Mouse (Mus musculus): ENCODE measurements around the gene Ctnnb1.
"Not testable (repeated sequence)": the region's sequence is repeated elsewhere in the genome, so short reads cannot be mapped to it uniquely, and the experiment has no call there.

The Ctnnb1 gene

DNA sequence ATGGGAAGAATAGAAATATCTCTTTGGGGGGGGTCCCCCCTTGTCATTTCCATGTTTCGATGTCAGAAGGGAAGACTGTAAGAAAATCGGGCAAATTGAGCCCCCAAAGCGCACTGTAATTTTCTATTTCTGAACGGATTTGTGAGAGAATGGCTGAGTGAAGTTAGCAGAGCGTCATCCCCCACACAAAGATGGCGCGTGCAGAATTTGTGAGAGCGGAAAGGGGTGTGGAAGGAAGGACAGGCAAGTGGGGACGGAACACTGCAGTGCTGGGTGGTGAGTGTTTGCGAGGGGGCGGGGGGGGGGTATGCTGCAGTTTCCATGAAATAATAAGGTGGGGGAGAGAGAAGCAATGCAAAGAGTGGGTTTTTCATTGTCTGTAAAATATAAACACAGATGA lies at the start of gene Ctnnb1:
Gene Ctnnb1, plus strand, starts transcription at position 136 of the 400 bp plus-strand sequence.
- DNase-seq: no peak

DNA sequence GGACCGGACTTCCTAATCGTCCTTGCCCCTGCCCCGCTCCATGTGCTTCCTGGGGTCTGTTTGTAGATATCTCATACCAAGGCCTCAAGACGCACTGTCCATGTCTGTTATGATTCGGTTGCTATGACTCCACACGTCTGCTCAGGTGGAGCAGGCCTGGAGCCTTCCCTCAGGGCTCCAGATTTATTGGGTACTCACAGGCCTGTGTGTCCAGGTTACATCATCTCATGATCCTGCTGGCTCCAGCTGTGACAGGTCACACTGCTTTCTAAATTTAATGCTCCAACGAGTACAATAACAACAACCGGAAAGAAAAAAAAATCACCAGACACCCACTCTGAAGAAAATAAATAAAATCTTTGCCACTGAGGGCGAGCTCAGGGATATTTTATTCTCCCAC lies 48.7 kb upstream of the Ctnnb1 start:
- no peak for DNase-seq

DNA sequence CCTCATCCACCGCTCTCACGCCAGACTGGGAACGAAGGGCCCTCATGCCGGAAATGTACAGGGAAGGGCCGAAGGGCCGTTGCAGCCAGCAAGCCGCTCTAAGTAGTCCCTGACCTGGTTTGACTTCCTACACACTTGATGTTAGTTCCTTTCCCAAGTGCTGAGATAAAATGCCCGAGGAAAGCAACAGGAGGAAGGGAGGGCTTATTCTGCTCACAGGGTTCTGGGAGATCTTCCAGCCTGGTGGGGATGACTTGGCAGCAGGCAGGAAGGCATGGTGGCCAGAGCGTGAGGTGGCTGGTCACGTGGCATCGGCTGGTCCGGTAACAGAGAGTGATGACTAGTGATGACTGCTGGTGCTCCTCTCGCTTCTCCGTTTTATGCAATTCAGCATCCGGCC lies 47.9 kb upstream of the Ctnnb1 start:
- DNase-seq: no peak

DNA sequence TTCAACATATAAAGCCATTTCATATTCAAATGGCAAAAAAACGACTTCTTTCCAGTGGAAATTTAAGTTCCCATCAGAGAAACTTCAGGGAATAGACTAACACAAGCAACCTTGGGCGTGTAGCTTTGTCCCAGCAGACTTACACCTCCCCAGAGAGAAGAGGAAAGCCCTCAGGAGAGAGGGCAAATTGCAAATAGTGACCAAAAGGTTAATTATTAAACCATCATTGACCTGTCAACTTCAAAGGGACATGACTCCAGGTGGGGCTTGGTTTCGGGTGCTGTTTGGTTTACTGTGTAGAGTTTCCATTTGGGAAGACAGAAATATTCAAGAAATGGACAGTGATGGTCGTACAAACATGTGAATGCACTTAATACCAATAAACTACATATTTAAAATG lies 47.2 kb upstream of the Ctnnb1 start:
- DNase-seq: no peak

DNA sequence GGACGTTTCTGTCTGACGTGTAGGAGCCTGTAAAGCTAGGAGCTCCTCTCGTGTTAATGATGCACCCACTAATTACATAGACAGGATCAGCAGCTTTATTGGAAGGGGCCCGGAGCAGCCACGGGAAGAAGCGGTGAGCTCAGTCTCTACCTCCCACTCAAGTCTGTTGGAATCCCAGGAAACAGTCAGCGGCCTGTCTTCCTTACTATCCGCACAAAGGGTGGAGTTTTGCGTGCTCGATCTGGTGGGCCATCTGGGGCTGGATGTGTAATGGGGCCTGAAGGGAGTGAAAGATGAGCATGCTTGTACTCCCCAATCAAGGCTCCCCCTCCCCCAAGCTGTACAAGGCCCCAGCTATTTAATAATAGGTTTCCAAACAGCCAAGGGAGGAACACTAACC lies 44.3 kb upstream of the Ctnnb1 start:
- no peak for DNase-seq

DNA sequence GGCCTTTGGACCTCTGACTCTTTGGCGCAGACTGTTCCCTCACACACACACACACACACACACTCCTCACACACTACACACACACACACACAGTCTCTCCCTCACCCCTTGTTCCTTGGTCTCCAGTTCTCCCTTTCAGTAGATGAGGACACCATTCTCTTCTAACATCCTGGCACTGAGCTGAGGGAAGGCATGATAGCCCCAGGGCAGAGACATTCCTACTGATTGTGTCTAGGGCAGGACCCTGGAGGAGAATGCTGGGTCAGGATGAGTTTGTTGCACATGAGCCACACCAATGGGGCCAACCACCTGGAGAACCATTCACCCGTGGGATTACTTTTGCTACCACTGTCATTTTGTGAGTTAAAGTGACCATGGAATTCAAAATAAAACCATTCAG lies 41.4 kb upstream of the Ctnnb1 start:
- DNase-seq: no peak

DNA sequence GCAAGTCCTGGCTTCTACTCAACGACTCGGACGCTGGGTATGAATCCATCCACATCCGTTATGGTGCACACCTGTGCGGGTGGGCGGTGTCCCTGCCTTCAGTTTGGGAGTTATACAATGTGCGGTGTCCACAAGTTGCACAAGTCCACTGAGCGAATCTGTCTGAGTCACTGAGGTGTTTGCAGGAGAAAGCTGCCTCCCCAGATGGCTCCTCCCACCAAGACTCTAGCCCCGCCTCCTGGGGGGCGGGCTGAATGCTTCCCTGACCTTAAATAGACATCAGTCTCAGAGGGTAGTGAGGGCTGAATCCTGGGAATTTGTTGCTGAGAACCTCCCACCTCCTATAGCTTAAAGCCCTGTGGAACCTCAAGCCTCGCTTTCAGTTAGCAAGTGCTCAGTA lies 35.6 kb upstream of the Ctnnb1 start:
- no peak for DNase-seq

DNA sequence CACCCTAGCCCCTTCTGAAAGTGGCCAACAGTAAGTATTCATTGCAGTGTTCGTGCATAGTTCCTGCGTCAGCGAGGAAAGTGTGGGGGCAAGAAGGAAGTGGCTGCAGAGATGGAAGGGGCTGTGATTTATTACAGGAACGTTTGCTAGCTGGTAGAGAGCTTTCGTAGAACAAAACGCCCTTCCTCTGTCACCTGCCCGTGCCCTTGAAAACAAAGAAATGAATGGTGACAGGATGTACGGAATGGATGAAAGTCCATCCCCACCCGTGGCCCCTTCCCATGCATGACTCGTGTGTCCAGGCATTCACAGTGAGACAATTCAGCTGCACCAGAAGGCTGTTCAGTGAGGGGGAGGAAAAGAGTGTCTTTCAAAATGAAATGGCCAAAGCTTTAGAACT lies 35.0 kb upstream of the Ctnnb1 start:
- no peak for DNase-seq

DNA sequence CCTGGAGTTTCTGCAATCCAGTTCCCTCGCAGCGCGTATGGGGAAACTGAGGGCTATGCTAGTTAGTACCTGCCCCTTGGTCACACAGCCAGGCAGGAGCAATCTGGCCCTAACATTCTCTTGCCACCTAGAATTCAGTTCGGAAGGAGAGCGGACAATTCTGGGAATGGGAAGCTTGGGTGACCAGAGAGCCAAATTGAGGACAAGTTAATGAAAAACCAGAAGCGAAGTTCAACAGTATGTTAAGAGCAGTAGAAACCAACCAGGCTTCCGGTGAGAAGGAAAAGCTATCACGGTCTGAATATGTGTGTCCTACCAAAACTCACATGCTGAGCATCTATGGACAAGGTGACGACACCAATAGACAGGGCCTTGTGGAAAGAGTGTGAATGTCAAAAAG lies 34.6 kb upstream of the Ctnnb1 start:
- no peak for DNase-seq

DNA sequence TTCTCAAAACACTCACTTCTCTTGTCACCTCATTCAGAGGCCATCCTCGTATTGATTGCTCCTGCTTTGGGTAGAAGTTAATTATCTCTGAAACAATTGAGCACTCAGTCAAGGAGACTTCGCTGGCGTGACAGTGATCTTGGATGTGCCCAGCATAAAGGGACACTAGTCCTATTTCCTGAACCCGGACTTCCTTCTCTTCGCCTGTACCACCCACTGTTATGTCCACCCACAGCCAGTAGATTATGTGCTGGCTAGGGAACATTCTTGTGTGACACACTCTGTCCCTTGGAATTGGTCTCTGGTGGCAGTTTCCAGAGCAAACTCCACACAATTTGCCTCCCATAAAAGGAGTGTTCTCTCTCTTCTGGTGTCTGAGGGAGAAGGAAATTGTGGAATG lies 32.5 kb upstream of the Ctnnb1 start:
- DNase-seq: no peak

DNA sequence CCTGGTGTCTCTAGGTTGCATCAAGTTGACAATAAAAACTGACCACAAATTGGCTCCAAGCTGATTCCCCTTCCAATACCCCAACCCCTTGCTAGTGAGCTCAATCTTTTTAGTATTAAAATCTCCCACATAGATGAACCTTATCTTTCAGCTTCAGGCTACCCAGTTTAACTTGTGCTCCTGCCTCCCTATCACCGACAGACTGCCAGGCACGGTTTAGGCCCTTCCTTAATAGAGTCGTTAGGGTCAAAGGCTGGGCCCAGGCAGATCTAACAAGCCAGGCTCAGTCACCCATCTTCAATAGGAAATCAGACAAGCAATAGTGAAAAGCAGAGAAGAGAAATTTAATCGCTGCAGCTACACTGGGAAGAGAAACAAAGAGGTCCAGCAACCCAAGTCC lies 31.7 kb upstream of the Ctnnb1 start:
- DNase-seq: no peak

DNA sequence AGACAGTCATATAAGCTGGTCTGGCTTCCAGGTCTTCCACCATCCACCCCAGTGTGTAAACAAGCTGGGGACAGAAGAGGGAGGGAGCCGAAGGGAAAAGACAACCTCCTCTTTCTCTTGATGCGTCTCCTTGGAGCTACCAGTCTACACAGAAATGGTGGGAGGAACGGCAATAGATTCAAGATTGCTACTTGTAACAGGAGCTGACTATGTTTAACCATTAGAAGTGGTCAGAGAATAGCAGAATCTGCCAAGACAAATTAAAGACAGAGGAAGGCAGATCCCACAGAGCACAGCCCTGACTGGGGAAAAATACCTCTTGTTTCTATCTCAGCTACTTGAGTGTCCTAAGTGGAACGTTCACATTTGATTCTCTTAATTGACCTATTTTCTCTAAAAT lies 29.2 kb upstream of the Ctnnb1 start:
- DNase-seq: no peak

DNA sequence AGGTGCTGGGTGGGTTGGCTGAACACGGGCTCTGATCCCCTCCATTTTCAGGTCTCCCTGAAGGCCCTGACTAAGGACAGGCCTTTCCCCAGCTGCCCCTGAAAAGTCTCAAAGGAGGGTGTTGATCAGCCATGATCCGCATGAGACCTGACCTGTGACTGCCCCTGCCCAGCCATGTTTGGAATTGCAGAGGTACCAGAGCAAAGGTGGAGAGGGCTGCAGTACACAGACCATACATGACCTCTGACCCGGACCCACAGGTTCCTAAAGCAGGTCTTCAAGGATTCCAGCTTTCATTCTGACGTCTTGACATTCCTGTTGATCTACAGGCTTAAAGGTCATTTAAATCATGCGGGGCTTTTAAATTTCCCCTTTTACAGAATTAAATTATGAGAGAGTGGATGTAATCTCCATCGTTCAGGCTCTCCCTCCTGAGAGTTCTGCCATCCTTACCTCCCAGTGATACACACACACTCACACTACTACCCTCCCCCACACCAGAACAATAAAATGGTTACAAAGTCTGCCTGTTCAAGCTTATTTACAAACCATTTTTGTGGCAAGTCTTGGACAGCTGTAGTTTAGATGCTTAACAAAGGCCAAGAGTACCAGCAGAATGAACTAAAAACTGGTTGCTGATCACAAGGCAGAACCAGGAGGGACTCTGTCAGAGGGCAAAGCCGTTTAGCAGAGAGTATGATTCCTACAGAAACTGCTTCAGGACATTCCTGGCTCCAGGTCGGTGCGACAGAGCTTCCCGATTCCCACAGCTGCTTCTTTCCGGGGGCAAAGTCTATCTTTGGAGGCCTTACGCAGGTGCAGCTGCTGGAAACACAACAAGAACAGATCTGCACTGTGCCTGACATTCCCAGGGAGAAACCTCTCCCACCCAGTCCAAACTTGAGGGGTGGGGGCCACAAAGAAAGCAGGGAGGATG lies 28.4 kb upstream of the Ctnnb1 start:
- no peak for DNase-seq

DNA sequence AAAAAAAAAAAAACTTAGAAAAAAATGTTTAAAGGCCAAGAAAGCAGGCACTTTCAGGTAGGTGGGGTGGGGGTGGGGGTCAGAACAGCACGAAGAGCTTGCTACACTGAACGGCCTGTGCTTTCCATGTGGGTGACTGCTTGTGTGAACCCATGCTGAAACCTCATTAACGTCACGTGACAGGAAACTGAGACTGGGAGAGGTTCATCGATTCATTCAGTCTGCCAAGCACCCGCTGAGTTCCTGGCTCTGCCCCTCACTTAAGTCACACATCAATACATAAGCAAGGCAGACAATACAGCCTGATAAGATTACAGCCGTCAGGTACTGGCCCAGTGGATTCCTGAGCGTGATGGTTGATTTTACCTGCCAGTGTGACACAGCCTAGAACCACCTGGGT lies 26.5 kb upstream of the Ctnnb1 start:
- no peak for DNase-seq

DNA sequence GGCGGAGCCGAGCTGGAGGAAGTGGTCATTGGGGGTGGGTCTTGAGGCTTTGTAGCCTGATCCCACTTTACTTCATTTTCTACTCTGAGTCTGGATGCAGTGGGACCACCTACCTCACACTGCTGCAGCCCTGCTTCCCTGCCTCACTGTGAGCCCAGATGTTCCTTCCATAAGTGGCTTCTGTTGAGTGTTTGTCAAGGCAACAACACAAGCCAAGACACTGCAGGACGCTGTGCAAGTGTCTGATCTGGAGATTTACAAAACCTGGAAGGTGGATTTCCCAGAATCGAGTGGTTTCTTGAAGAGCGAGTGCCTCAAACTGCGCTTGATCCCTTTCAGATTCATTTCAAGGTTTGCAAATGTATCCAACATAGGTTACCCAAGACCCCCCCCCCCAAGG lies 20.6 kb upstream of the Ctnnb1 start:
- no peak for DNase-seq

DNA sequence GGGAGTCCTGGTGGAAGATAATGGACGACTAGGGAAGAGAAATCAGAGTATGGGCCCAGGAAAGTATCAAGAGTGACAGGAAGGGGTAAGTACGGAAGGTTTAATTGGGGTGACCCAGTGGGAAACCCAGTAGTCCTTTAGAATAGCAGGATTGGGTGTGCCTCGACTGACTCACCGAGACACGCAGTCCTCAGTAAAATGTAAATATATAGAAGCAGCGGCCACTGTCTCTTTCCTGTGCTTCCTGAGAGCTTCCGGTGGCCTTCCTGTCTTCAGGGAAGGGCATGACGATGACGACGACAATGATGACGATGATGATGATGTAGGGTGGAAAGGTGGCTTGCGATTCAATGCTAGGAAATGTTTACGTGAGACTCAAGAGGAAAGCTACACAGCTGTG lies 15.9 kb upstream of the Ctnnb1 start:
- DNase-seq: no peak

DNA sequence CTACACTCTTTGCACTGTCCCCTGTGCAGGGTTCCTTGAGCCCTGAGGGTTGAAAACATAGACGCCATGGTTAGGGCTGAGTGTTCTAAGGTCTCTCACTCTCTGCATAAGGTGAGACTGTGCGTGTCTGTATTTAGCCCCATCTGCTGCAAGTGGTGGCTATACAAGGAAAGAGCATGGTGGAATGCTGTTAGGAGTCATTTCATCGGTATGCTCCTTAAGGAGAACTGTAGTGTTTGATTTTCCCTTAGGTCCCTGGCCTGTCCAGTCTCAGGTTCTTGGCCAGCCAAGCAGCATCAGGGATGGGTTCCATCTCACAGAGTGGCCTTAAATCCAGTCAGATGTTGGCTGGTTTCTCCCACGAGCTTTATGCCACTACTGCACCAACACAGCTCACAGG lies 14.6 kb upstream of the Ctnnb1 start:
- no peak for DNase-seq

DNA sequence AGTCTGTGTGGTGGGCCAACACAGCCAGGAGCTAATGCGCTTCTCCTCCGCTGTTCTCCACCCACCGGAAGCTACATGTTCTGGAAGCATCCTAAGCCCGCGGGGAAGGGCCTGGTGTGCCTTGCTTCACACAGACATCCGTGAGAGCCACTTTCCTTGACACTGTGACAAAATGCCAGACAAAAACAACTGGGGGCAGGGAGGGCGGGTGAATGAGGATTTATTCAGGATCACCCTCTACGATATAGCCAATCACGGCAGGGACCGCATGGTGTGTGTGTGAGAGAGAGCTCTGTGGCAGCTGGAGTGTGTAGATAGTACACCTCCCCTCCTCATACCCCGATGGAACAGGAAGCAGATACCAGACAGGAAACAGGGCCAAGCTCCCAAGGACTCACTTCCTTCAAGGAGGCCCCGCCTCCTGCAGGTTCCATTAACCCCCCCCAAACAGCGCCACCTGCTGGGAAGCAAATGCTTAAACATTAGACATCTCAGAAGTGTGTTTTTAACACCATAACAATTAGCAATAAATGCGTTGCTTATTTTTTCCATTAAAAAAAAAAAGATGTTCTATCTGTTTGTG lies 14.0 kb upstream of the Ctnnb1 start:
- DNase-seq: peak in 1 of 2 experiments; percentile 28

DNA sequence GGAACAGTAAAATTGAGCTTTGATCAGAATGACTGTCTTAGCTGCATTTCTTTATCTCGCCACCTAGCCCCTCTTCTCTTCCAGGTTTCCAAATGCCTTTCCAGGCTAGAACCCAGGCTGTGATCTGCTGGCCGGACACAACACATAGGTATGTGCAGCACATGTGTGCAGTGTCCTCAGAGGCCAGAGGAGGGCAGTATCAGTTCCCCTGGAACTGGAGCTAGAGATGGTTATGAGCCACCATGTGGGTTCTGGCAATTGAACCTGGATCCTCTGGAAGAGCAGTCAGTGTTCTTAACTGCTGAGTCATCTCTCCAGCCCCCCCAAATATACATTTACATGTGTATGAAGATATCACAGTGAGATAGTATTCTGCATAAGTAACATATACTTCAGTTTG lies 11.4 kb upstream of the Ctnnb1 start:
- not testable (repeated sequence) for DNase-seq

DNA sequence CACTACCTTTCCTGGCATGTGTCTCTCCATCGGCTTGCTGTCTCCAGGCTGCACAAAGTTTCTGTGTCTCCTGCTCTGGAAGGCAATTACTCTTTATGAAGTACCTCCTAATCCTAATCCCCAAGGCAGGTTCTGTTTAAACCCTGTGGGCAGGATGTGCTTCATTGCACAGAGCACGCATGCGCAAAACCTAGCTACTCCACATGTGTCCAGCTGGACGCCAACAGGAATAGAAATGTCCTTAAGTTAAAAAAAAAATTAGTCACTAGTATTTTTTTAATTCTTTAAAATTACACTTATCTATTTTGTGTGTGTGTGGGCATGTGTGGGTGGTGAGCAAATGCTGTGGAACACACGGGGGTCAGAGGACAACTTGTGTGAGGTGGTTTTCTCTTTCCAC lies 10.8 kb upstream of the Ctnnb1 start:
- DNase-seq: no peak

DNA sequence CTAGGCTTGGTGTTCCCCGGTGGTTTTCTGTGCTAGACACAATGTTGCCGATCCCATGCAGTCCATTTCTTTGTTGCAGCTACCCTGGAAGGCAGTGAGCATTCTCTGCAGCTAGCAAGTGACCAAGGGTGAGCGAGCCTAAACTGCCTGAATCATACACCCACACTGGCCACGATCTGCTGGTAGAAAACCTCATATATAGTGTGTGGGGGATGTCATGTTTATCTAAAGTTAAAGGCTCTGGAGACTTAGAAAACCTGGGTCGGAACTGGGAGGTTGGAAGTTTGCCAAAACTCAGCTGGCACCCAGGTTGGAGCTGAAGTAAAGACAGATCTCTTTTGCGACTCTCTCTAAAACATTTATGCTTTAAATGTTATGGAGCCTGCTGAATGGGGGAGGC lies 10.4 kb upstream of the Ctnnb1 start:
- no peak for DNase-seq

DNA sequence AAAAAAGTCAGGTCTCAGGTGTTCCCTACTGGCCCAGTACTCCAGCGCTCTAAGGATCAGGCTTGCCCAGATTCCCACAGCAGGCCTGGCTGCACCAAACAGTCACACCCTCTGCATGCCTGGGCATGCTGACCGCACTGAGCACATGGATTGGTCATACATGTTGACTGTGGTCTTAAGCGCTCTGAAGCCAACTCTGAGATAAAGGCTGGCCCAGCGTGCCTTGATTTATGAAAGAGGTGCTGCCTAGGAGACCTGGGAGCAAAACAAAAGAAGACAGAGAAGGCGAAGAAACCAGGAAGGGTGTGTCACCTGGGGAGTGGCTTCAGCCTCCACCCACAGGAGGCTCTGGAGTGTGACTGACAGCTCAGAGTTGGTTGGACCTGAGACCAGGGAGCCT lies 9.9 kb upstream of the Ctnnb1 start:
- DNase-seq: no peak

DNA sequence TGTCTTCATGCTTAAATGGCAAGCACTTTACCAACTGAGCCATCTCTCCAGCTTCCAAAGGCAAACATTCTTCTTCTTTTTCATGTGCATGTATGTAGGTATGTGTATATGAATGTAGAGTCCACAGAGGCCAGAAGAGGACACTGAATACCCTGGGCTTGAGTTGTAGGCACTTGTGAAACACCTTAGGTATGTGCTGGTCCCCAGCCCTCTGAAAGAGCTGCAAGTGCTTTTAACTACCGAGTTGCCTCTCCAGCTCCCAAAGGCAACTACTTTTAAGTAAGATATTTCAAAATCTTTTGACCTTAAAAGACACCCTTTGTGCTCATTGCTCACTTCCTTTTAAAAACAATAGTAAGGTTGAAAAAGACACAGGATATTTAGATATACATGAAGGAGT lies 2.9 kb upstream of the Ctnnb1 start:
- DNase-seq: no peak

DNA sequence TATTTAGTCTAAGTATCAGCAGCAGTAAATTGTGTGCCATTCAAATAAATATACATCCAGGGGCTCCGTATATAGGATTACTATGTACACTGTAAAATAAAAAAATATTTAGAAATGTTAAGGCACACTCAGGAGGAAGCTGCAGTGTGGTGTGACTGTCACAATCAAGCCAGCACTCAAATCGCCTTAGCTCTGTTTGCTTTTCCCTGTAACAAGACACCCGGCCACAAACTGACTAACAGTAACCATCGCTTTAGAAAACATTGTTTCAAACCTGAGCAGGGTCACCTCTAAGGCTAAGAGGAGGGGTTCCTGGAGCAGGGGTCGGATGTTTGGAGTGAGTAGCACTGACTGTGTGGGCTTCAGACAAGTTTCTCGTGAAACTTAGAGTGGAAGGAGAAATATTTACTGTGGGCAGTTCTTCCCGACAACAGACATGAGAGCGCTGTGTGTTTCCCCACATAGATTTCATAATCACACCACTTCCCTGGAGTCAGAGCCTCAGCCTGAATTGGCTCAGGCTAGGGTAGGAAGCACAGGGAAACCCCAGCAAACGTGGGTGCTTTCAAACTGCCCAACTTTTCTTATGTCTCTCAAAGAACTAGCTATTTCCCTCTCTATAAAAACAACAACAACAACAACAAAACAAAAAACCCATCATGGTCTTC lies 1.9 kb upstream of the Ctnnb1 start:
- DNase-seq: no peak
